Mouse (Mus musculus): ENCODE measurements around the gene Tpbg. TPM values are rescaled to one million over a fixed set of nuclear protein-coding genes. Genes with fewer than 3 reads are reported as not detected.
"Not testable (repeated sequence)": the region's sequence is repeated elsewhere in the genome, so short reads cannot be mapped to it uniquely, and the experiment has no call there.

Gene Tpbg
- polyA plus RNA-seq (2016; fragmentation: Nextera tagmentation; extraction: Ambion mirVana), result 25.0 and 32.4 TPM in 2 replicates

DNA sequence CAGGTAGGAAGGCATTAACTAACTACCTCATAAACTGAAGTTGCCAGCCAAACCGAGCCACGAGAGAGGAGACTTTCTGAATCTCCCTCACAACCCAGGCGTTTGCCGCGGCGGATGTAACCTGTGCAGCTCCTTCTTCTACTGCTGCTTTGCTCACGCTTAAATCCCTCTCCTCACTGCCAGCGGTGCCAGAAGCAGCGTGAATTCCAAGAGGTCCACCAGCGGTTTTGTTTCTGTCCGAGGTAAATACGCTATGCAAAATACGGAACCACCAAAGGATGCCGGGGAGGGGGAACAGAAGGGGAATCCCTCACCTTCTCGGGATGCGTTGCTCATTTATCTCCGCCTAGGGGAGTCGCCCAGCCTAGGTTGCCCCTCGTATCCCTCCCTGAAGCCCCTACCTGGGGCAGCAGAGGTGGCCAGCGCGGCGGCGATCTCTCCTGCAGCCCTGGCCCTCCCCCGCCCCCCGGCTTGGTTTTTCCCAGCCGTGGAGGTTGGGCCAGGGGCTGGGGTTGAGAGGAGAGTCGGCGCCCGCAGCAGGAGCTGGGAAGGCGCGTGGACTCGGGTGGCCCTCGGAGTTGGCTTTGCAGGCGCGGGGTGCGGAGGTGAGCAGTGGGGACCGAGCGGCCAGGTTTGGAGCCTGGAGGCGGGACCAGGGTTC lies at the start of gene Tpbg:
Gene Tpbg (plus strand): TSS at position 30 of the 661 bp plus-strand sequence.
- peak; percentile 85 for ATAC-seq (ENCODE audit: low FRiP score, low read depth)
- Histone ChIP-seq H3K4me3 (peak within 1 kb of the TSS; percentile 71), H3K9ac (peak within 1 kb of the TSS; percentile 76), H3K4me1 (peaks cover 13% of the 10 kb centered on the region), H3K36me3 (no peaks in the 10 kb centered on the region), H3K27ac (peak within 1 kb of the TSS; percentile 32), H3K27me3 (replicated peaks) (0 out of 2 replicates have a peak, but pooled peaks cover 5% of the 10 kb centered on the region), H3K4me2 (replicated peaks) (peak within 1 kb of the TSS; percentile 96), H3K9me3 (no peaks in the 10 kb centered on the region)
- under 1% methylated on average over 39 of the region's 39 CpGs for WGBS

DNA sequence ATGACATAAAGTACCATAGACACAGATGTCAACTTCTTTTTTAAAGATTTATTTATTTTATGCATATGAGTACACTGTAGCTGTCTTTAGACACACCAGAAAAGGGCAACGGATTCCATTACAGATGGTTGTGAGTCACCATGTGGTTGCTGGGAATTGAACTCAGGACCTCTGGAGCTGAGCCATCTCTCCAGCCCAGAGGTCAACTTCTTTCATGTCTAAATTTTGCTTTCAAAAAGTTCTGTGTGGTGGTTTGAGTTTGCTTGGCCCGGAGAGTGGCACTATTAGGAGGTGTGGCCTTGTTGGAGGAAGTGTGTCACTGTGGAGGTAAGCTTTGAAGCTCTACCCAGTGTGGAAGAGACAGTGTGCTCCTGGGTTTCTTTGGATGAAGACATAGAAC lies 40.2 kb upstream of the Tpbg start:
- H3K4me1 ChIP-seq; ATAC-seq (ENCODE audit: low FRiP score, low read depth); H3K27ac ChIP-seq; H3K9me3 ChIP-seq; H3K36me3 ChIP-seq; H3K27me3 ChIP-seq (replicated peaks); H3K4me2 ChIP-seq (replicated peaks); H3K4me3 ChIP-seq; H3K9ac ChIP-seq: not testable (repeated sequence)
- WGBS, result 95% methylated on average over 2 of the region's 2 CpGs

DNA sequence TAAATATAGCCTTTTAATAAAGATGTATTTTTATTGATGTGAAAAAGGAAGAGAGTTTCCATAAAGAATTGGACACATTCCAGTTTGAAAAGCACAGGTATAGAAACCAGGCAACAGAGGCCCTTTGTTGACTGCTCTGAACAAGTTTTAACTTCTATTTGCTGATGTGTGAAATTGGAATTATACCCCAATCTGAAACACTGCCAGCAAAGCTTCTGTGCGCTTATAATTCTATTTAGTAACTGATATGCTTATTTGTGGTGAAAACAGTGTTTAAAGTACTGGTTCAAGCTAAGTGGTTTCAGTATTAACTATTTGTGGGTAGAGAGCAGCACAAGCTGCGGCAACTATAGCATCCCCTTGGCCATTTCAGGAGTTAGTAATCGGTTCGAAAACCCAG lies 39.6 kb upstream of the Tpbg start:
- no peak for ATAC-seq (ENCODE audit: low FRiP score, low read depth)
- Histone ChIP-seq H3K4me2 (replicated peaks) (no peak overlapping the region), H3K36me3 (no peaks in the 10 kb centered on the region), H3K9me3 (no peaks in the 10 kb centered on the region), H3K27ac (no peak overlapping the region), H3K4me1 (no peaks in the 10 kb centered on the region), H3K4me3 (no peak overlapping the region), H3K27me3 (replicated peaks) (no peaks in the 10 kb centered on the region), H3K9ac (no peak overlapping the region)
- 68% methylated on average over 4 of the region's 4 CpGs for WGBS

- H3K27me3 ChIP-seq (replicated peaks), result no peaks in the 10 kb centered on the region
- no peak overlapping the region for H3K27ac ChIP-seq
- H3K4me2 ChIP-seq (replicated peaks), result no peak overlapping the region
- H3K4me3 ChIP-seq, result no peak overlapping the region
- no peak overlapping the region for H3K9ac ChIP-seq
- no peaks in the 10 kb centered on the region for H3K9me3 ChIP-seq
- H3K36me3 ChIP-seq, result no peaks in the 10 kb centered on the region
- H3K4me1 ChIP-seq, result no peaks in the 10 kb centered on the region
- ATAC-seq (ENCODE audit: low FRiP score, low read depth), result no peak
- 90% methylated on average over 6 of the region's 6 CpGs for WGBS
These were observed 35.8 kb upstream of the Tpbg start for GRCm38 (mm10) chr9:85806411-85806810.

- ATAC-seq (ENCODE audit: low FRiP score, low read depth), result no peak
- Histone ChIP-seq H3K4me2 (replicated peaks) (no peak overlapping the region), H3K9ac (no peak overlapping the region), H3K27me3 (replicated peaks) (no peaks in the 10 kb centered on the region), H3K9me3 (no peaks in the 10 kb centered on the region), H3K36me3 (no peaks in the 10 kb centered on the region), H3K27ac (no peak overlapping the region), H3K4me1 (no peaks in the 10 kb centered on the region), H3K4me3 (no peak overlapping the region)
- 93% methylated on average over 3 of the region's 3 CpGs for WGBS
These were observed 32.9 kb upstream of the Tpbg start for GRCm38 (mm10) chr9:85809246-85809645.

- no peak overlapping the region for H3K27ac ChIP-seq
- no peaks in the 10 kb centered on the region for H3K9me3 ChIP-seq
- no peak for ATAC-seq (ENCODE audit: low FRiP score, low read depth)
- H3K36me3 ChIP-seq, result no peaks in the 10 kb centered on the region
- H3K9ac ChIP-seq, result no peak overlapping the region
- no peaks in the 10 kb centered on the region for H3K4me1 ChIP-seq
- H3K27me3 ChIP-seq (replicated peaks), result no peaks in the 10 kb centered on the region
- no peak overlapping the region for H3K4me3 ChIP-seq
- WGBS, result 90% methylated on average over 11 of the region's 11 CpGs
- no peak overlapping the region for H3K4me2 ChIP-seq (replicated peaks)
These were observed 21.4 kb upstream of the Tpbg start for GRCm38 (mm10) chr9:85820829-85821228.

GRCm38 (mm10) chr9:85835521-85836425 lies 6.4 kb upstream of the Tpbg start:
- ATAC-seq (ENCODE audit: low FRiP score, low read depth), result no peak

DNA sequence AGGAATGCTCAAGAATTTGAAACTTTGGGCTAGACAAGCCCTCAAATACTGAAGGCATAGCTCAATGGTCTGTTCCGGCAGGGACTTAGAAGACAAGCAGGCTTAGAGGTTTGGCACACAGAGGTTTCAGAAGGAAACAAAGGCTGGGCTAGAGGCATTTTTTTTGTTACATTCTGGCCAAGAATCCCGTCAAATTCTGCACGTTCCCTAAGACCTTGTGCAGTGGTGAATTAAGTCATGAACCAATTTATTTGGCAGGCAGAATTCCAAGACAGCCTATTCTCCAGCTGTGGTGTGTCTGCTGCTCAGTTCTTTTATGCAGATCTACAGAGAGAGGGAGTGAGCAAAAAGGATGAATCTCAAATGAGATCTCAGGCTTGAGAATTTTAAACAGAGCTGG lies 2.6 kb upstream of the Tpbg start:
- no peak overlapping the region for H3K27ac ChIP-seq
- WGBS, result 58% methylated on average over 3 of the region's 3 CpGs
- H3K9me3 ChIP-seq, result no peaks in the 10 kb centered on the region
- no peaks in the 10 kb centered on the region for H3K36me3 ChIP-seq
- H3K4me2 ChIP-seq (replicated peaks), result no peak overlapping the region
- no peak overlapping the region for H3K4me3 ChIP-seq
- peaks cover 13% of the 10 kb centered on the region for H3K4me1 ChIP-seq
- no peak for ATAC-seq (ENCODE audit: low FRiP score, low read depth)
- 0 out of 2 replicates have a peak, but pooled peaks cover 4% of the 10 kb centered on the region for H3K27me3 ChIP-seq (replicated peaks)
- H3K9ac ChIP-seq, result no peak overlapping the region

More at GRCm38 (mm10) chr9:85835521-85836425, 6.4 kb upstream of the Tpbg start:
- Histone ChIP-seq H3K9me3 (no peaks in the 10 kb centered on the region), H3K4me2 (replicated peaks) (no peak overlapping the region), H3K4me3 (no peak overlapping the region), H3K27ac (no peak overlapping the region), H3K9ac (no peak overlapping the region), H3K27me3 (replicated peaks) (no peaks in the 10 kb centered on the region), H3K36me3 (no peaks in the 10 kb centered on the region), H3K4me1 (no peaks in the 10 kb centered on the region)
- 85% methylated on average over 17 of the region's 17 CpGs for WGBS

DNA sequence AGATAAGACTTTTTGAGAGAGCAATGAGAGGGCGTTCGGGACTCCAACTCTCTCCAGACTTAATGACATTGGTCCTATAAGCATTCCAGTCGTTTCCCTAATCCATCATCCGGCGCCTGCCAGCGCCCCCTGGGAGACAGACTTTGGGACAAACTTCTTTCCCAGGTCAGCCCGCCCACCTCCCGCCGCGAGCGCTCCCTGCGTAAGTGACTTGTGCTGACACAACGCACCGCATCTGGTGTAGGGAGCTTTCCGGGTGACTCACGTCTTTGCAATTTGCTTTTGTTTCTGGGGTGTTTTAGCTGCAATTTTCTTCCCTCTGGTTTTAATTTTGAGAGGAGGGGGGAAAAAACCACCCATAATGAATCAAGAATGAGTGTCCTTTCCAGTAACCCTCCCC lies 289 bp upstream of the Tpbg start:
- Histone ChIP-seq H3K9me3 (no peaks in the 10 kb centered on the region), H3K4me1 (peaks cover 13% of the 10 kb centered on the region), H3K27ac (no peak overlapping the region), H3K27me3 (replicated peaks) (0 out of 2 replicates have a peak, but pooled peaks cover 5% of the 10 kb centered on the region), H3K4me2 (replicated peaks) (peak overlapping the region; percentile 96), H3K4me3 (peak overlapping the region; percentile 71), H3K9ac (peak overlapping the region; percentile 76; the same call in 1 of the 2 replicates), H3K36me3 (no peaks in the 10 kb centered on the region)
- no peak for ATAC-seq (ENCODE audit: low FRiP score, low read depth)
- under 1% methylated on average over 16 of the region's 16 CpGs for WGBS

- under 1% methylated on average over 65 of the region's 65 CpGs for WGBS
- ATAC-seq (ENCODE audit: low FRiP score, low read depth), result peak; percentile 76
- peak overlapping the region; percentile 15; the same call in 1 of the 2 replicates for H3K27ac ChIP-seq
- H3K4me1 ChIP-seq, result peaks cover 13% of the 10 kb centered on the region
- H3K4me3 ChIP-seq, result peak overlapping the region; percentile 71
- H3K4me2 ChIP-seq (replicated peaks), result peak overlapping the region; percentile 96
- no peaks in the 10 kb centered on the region for H3K36me3 ChIP-seq
- 0 out of 2 replicates have a peak, but pooled peaks cover 5% of the 10 kb centered on the region for H3K27me3 ChIP-seq (replicated peaks)
- H3K9me3 ChIP-seq, result no peaks in the 10 kb centered on the region
- H3K9ac ChIP-seq, result peak overlapping the region; percentile 76
These were observed 1.1 kb downstream of the Tpbg start for GRCm38 (mm10) chr9:85843031-85843890.

DNA sequence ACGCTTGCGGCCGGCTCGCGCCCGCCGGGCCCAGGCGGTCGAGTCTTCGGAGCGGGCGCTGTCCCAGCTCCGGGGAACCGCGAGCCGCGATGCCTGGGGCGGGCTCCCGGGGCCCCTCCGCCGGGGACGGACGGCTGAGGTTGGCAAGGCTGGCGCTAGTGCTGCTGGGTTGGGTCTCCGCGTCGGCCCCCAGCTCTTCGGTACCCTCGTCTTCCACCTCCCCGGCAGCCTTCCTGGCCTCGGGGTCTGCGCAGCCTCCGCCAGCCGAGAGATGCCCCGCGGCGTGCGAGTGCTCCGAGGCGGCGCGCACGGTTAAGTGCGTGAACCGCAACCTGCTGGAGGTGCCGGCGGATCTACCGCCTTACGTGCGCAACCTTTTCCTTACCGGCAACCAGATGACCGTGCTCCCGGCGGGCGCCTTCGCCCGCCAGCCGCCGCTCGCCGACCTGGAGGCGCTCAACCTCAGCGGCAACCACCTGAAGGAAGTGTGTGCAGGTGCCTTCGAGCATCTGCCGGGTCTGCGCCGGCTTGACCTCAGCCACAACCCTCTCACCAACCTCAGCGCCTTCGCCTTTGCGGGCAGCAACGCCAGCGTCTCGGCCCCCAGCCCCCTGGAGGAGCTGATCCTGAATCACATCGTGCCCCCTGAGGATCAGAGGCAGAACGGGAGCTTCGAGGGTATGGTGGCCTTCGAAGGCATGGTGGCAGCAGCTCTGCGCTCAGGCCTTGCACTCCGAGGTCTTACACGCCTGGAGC lies 1.9 kb downstream of the Tpbg start:
- 0 out of 2 replicates have a peak, but pooled peaks cover 5% of the 10 kb centered on the region for H3K27me3 ChIP-seq (replicated peaks)
- H3K4me1 ChIP-seq, result peaks cover 13% of the 10 kb centered on the region
- peak overlapping the region; percentile 96 for H3K4me2 ChIP-seq (replicated peaks)
- H3K9me3 ChIP-seq, result no peaks in the 10 kb centered on the region
- peak; percentile 35 for ATAC-seq (ENCODE audit: low FRiP score, low read depth)
- H3K9ac ChIP-seq, result peak overlapping the region; percentile 76
- H3K36me3 ChIP-seq, result no peaks in the 10 kb centered on the region
- 3% methylated on average over 80 of the region's 80 CpGs for WGBS
- H3K27ac ChIP-seq, result peak overlapping the region; percentile 15; the same call in 1 of the 2 replicates
- peak overlapping the region; percentile 71 for H3K4me3 ChIP-seq
